Mouse (Mus musculus) left cerebral cortex, adult 2 months (tissue): ENCODE measurements at regions not wholly inside any gene's neighbourhood (a gene's known extent, or its start where the extent isn't known, plus 50 kb on each side); places are given as distances from the start of the nearest gene placed in this dataset.

Experiments used
- DNase-seq, 2 experiments: peaks; one replicate each; pipeline ENCODE4 v3.0.0; 2021 to 2022; ENCODE audit warnings: low spot score in 2 of 2, mixed read lengths in 1 of 2; ENCODE audit errors: extremely low spot score in 1 of 2
- H3K27ac ChIP-seq: fragments of 200-600 bp; 2 replicates; pipeline ENCODE4 v1.8.1; 2022
- H3K4me3 ChIP-seq: fragments of 200-600 bp; 2 replicates; pipeline ENCODE4 v1.8.1; 2022
- CTCF ChIP-seq: fragments of 200-600 bp; IDR thresholded peaks from 2 replicates; pipeline ENCODE4 v1.8.1; 2022; ENCODE audit warnings: antibody characterized with exemption, mild to moderate bottlenecking, moderate library complexity
- intact Hi-C: fragments of 180-260 bp; cut with DNase I; formaldehyde crosslinking; loops from one replicate; pipeline ENCODE4 v1.15.1; 2025

DNA sequence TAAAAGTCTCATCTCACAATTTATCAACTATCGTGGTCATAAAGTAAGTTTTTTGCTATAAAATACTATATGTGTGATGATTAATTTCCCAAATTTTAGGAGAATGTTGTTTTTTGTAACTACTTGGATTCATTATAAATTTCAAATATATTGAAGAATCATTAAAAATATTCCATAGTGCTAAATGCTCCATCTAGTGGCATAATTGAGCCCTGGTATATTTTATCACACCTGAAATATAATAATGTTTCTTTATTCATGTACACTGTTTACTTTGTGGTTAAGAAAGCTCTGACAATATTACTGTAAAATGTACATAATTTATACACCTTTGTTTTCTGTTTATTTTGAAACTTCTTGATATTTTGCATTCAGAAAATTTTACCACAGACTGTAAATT is 884.7 kb downstream of the Gm597 start:
- DNase-seq: no peak
- Histone ChIP-seq H3K4me3 (no peak overlapping the region), H3K27ac (no peak overlapping the region)
- TF ChIP-seq CTCF: peak; percentile 58
- intact Hi-C loops: no loop called here

DNA sequence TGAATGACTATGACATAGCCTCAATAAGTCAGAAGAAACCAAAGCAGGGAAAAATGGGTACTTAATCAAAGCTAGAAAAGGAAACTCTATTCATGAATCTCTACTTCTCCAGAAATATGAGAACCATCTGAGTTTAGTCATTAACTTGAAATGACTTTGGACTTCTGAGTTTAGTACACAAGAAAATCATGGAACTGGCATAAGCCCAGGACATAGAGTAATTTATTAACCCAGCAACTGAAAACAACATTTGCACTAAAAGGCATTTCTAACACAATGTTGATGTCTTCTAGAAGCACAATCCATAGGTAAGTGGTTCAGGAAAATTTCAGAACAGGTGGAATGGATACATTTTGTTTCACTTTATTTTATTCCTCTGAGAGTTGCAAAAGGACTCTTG is 896.3 kb downstream of the Gm597 start:
- Histone ChIP-seq H3K4me3 (no peak overlapping the region), H3K27ac (no peak overlapping the region)
- intact Hi-C loops: no loop called here
- no peak for TF ChIP-seq CTCF
- DNase-seq: no peak
